Mouse (Mus musculus) cerebellum, postnatal 10 days (tissue): ENCODE results near the gene Efnb2.

Experiments
- DNase-seq, 2 experiments: peaks; one replicate each; pipeline ENCODE4 v3.0.0; 2021; ENCODE audit warnings: mixed read lengths in 2 of 2

Efnb2 gene

GRCm38 (mm10) chr8:8611928-8612327, 49.1 kb downstream of the Efnb2 start:
- DNase-seq, result no peak

GRCm38 (mm10) chr8:8609791-8610190, 51.3 kb downstream of the Efnb2 start:
- DNase-seq, result no peak

- DNase-seq, result no peak
Observed at GRCm38 (mm10) chr8:8609141-8609540, 51.9 kb downstream of the Efnb2 start.

GRCm38 (mm10) chr8:8605621-8606020, 55.4 kb downstream of the Efnb2 start:
- no peak for DNase-seq

GRCm38 (mm10) chr8:8603875-8604274, 57.2 kb downstream of the Efnb2 start:
- DNase-seq, result no peak

- no peak for DNase-seq
Observed at GRCm38 (mm10) chr8:8602616-8603461, 58.2 kb downstream of the Efnb2 start.

GRCm38 (mm10) chr8:8599931-8600330, 61.1 kb downstream of the Efnb2 start:
- DNase-seq, result no peak

- no peak for DNase-seq
Observed at GRCm38 (mm10) chr8:8597434-8597833, 63.6 kb downstream of the Efnb2 start.

- DNase-seq, result no peak
Observed at GRCm38 (mm10) chr8:8595831-8596611, 65.0 kb downstream of the Efnb2 start.

- no peak for DNase-seq
Observed at GRCm38 (mm10) chr8:8593812-8594211, 67.2 kb downstream of the Efnb2 start.

- DNase-seq, result no peak
Observed at GRCm38 (mm10) chr8:8593371-8593770, 67.7 kb downstream of the Efnb2 start.

- DNase-seq, result no peak
Observed at GRCm38 (mm10) chr8:8592331-8592730, 68.7 kb downstream of the Efnb2 start.

- DNase-seq, result no peak
Observed at GRCm38 (mm10) chr8:8583981-8584377, 77.1 kb downstream of the Efnb2 start.

- DNase-seq, result no peak
Observed at GRCm38 (mm10) chr8:8583290-8583980, 77.6 kb downstream of the Efnb2 start.

GRCm38 (mm10) chr8:8577770-8578303, 83.2 kb downstream of the Efnb2 start:
- no peak for DNase-seq

- no peak for DNase-seq
Observed at GRCm38 (mm10) chr8:8576833-8577232, 84.2 kb downstream of the Efnb2 start.

- DNase-seq, result no peak
Observed at GRCm38 (mm10) chr8:8576286-8576685, 84.8 kb downstream of the Efnb2 start.

- DNase-seq, result peak; percentile 38 to 48
Observed at GRCm38 (mm10) chr8:8574521-8575499, 86.2 kb downstream of the Efnb2 start.

GRCm38 (mm10) chr8:8572272-8572671, 88.8 kb downstream of the Efnb2 start:
- no peak for DNase-seq

- no peak for DNase-seq
Observed at GRCm38 (mm10) chr8:8571625-8572215, 89.3 kb downstream of the Efnb2 start.

- DNase-seq, result no peak
Observed at GRCm38 (mm10) chr8:8569280-8569679, 91.8 kb downstream of the Efnb2 start.
